Mouse (Mus musculus) kidney, embryonic 15.5 days (tissue): ENCODE data around the gene Rhox2a. TPM values are rescaled to one million over a fixed set of nuclear protein-coding genes. Genes with fewer than 3 reads are reported as not detected.
"Not testable (repeated sequence)": the region's sequence is repeated elsewhere in the genome, so short reads cannot be mapped to it uniquely, and the experiment has no call there.

Source experiments
- ATAC-seq: fragments of 200-750 bp; cut with Nextera tagmentation; replicated peaks from 2 replicates; pipeline ENCODE4 v1.8.0; 2017; ENCODE audit warnings: moderate TSS enrichment; ENCODE audit not compliant: low FRiP score
- H3K27ac ChIP-seq: fragments of 300-500 bp; sonication (generic); 2 replicates; pipeline ENCODE4 v1.5.1; 2015; ENCODE audit warnings: mild to moderate bottlenecking, inconsistent platforms
- H3K27me3 ChIP-seq: fragments of 300-500 bp; sonication (generic); 2 replicates; pipeline ENCODE4 v1.6.1; 2015; ENCODE audit warnings: inconsistent platforms
- H3K36me3 ChIP-seq: fragments of 300-500 bp; sonication (generic); 2 replicates; pipeline ENCODE4 v1.6.1; 2015; ENCODE audit warnings: inconsistent platforms
- H3K4me1 ChIP-seq: fragments of 300-500 bp; sonication (generic); 2 replicates; pipeline ENCODE4 v1.6.1; 2015; ENCODE audit warnings: inconsistent platforms
- H3K4me2 ChIP-seq: fragments of 300-500 bp; sonication (generic); 2 replicates; pipeline ENCODE4 v1.6.1; 2015; ENCODE audit warnings: moderate library complexity, mild to moderate bottlenecking, inconsistent platforms
- H3K4me3 ChIP-seq: fragments of 300-500 bp; sonication (generic); replicated peaks from 2 replicates; pipeline ENCODE4 v1.5.1; 2015; ENCODE audit warnings: mild to moderate bottlenecking, inconsistent platforms
- H3K9ac ChIP-seq: fragments of 300-500 bp; sonication (generic); 2 replicates; pipeline ENCODE4 v1.6.1; 2015; ENCODE audit warnings: mild to moderate bottlenecking, inconsistent platforms
- H3K9me3 ChIP-seq: fragments of 300-500 bp; sonication (generic); replicated peaks from 2 replicates; pipeline ENCODE4 v1.6.1; 2016; ENCODE audit warnings: inconsistent platforms
- WGBS: fragments of 180-500 bp; shearing (Covaris S2); methylation state at CpG from one replicate; pipeline ENCODE4 v1.1.7; 2015; ENCODE audit warnings: mixed read lengths; 5-methylcytosine and 5-hydroxymethylcytosine counted together
- polyA plus RNA-seq: library from polyadenylated mRNA; unstranded; fragments of >200 nt; fragmentation: Nextera tagmentation; extraction: Ambion mirVana; gene quantifications from 2 replicates; pipeline ENCODE4 v1.2.1, GENCODE M21; 2015

Gene Rhox2a
- not detected in 2 replicates for polyA plus RNA-seq

DNA sequence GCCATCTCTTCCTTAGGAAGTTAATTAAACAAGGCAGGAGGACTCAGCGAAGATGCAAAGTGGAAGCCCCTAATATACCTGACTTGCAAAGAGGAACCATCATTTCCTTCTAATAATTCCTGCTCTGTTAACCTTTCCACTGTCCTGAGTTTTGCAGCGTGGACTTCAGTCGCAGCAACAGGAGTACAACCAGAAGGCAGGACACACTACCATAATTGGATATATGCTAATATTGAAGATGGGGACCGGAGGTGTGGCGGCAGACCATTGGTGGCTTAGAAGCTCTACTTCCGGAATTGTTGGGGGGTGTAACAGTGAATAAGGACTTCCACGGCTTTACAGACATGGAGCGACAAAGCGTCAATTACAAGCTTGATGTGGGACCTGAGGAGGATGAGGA is at the start of gene Rhox2a:
Gene Rhox2a (plus strand): TSS at position 301 of the 400 bp plus-strand sequence.
- H3K27me3 ChIP-seq, H3K9me3 ChIP-seq, ATAC-seq, H3K9ac ChIP-seq, H3K36me3 ChIP-seq, H3K4me1 ChIP-seq, H3K4me2 ChIP-seq, H3K27ac ChIP-seq, H3K4me3 ChIP-seq: not testable (repeated sequence)
- 100% methylated on average over 2 of the region's 9 CpGs for WGBS

DNA sequence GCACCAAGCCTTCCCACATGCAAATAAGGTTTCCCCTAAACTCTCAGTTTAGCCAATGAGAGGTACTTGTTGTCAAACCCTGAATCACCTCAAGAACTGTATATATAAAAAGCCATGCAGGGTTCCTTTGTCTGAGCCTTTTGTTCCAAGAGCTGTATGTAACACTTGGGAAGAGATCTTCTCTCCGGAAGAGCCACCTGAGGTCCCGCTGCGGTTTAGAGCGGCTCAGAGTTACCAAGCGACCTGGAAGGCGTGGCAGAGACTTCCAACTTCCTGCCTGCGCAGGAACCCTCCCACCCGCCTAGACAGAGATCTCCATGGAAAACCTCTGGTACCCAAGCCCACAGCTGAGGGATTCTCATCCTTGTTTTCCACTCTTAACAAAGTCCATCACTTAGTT is 46.1 kb upstream of the Rhox2a start:
- Histone ChIP-seq H3K27me3 (no peaks in the 10 kb centered on the region), H3K9ac (no peak overlapping the region), H3K27ac (no peak overlapping the region), H3K4me2 (no peak overlapping the region), H3K9me3 (no peaks in the 10 kb centered on the region), H3K4me1 (no peaks in the 10 kb centered on the region), H3K36me3 (no peaks in the 10 kb centered on the region), H3K4me3 (no peak overlapping the region)
- no peak for ATAC-seq
- WGBS, result 64% methylated on average over 8 of the region's 8 CpGs

DNA sequence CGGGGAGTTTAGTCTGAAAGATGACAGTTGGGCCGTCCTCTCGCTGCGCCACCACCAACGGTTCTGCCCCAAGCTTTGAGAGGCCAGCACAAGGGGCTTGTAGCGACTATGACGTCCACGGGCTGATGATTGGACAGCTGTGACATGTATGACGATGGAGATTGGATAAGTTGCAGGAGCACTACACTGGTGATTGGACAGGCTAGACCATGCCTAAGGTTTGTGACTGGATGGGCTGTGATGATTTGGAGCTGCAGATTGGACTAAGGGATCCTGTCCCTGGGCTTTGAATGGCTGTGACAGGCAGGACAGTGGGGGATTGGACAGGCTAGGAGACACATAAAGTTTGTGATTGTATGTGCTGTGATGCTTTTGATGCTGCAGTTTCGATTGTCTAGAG is 33.8 kb upstream of the Rhox2a start, which contains the start of gene Gm9:
Gene Gm9 (minus strand): TSS at position 101 of the 400 bp plus-strand sequence.
- WGBS, result 89% methylated on average over 10 of the region's 10 CpGs
- Histone ChIP-seq H3K4me2 (no peak within 1 kb of the TSS), H3K27ac (no peak within 1 kb of the TSS), H3K4me1 (no peaks in the 10 kb centered on the region), H3K9me3 (no peaks in the 10 kb centered on the region), H3K4me3 (no peak within 1 kb of the TSS), H3K9ac (no peak within 1 kb of the TSS), H3K27me3 (no peaks in the 10 kb centered on the region), H3K36me3 (no peaks in the 10 kb centered on the region)
- no peak for ATAC-seq

DNA sequence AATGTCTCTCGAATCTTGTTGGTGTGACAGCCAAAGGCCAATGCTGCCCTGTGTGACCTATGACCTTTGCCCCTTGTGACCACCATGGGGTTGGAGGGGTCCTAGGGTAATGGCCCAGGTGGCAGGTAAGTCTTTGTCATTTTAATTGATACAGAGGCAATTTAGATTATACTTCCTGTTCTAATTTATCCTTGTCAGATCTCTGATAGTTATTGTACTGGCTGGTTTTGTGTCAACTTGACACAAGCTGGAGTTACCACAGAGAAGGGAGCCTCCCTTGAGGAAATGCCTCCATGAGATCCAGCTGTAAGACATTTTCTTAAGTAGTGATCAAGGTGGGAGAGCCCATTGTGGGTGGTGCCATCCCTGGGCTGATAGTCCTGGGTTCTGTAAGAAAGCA is 22.6 kb upstream of the Rhox2a start, which contains the start of gene Rhox1:
Gene Rhox1 (minus strand): TSS at position 101 of the 400 bp plus-strand sequence.
- H3K9me3 ChIP-seq, H3K4me3 ChIP-seq, ATAC-seq, H3K27me3 ChIP-seq, H3K27ac ChIP-seq, H3K36me3 ChIP-seq, H3K4me2 ChIP-seq, H3K4me1 ChIP-seq, H3K9ac ChIP-seq: not testable (repeated sequence)
- WGBS, result 70% methylated on average over 1 of the region's 1 CpGs

DNA sequence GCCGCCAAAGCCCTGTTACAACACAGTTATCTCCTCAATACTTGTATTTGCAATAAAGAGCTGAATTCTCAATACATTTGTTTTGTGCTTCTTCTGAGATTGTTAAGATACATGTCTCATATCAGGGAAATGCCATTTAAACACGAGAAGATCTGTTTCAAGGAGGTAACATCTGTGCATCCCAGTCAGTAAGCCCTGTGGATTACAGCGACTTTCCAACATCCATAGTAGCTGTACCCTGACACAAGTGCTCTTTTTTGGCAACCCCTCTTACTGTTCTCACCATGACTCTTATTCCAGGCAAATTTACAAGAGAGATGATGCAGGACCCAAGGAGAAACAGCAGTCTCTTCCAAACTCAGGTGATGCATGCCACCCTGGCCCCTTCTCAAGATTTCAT is 4.8 kb downstream of the Rhox2a start, which contains the start of gene Rhox3a:
Gene Rhox3a (plus strand): TSS at position 301 of the 400 bp plus-strand sequence.
- not testable (repeated sequence) for H3K4me2 ChIP-seq, H3K4me1 ChIP-seq, H3K27ac ChIP-seq, H3K27me3 ChIP-seq, H3K9ac ChIP-seq, H3K9me3 ChIP-seq, ATAC-seq, H3K4me3 ChIP-seq, H3K36me3 ChIP-seq
- WGBS, result 100% methylated on average over 1 of the region's 3 CpGs

DNA sequence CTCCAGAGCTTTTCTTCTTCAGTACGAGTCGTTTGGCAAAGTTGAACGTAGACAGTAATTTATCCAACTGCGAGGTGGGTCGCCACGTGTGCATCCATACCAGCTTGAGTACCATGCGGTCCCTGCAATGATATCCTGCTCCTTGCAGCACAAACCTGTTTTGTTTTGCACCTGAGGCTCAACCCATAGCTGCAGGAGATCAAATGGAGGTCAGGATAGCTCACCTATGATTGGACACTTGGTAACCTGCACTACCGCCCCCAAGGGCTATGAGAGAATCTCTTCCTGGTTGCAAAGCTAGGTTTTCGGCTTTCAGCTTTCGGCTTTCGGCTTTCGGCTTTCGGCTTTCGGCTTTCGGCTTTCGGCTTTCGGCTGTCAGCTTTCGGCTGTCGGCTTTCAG is 20.3 kb downstream of the Rhox2a start, which contains the start of gene Rhox4a:
Gene Rhox4a (plus strand): TSS at position 301 of the 400 bp plus-strand sequence.
- ATAC-seq, H3K9ac ChIP-seq, H3K9me3 ChIP-seq, H3K27me3 ChIP-seq, H3K36me3 ChIP-seq, H3K4me3 ChIP-seq, H3K4me1 ChIP-seq, H3K4me2 ChIP-seq, H3K27ac ChIP-seq: not testable (repeated sequence)
- 95% methylated on average over 11 of the region's 19 CpGs for WGBS

Other genes with a start within 250 kb of the Rhox2a start
- not detected in 2 replicates for gene Sowahd, start 196.1 kb upstream of the Rhox2a start, polyA plus RNA-seq
- gene Rpl39, start 159.6 kb upstream of the Rhox2a start, polyA plus RNA-seq, result 577 and 689 TPM in 2 replicates
- 23.9 and 24.5 TPM in 2 replicates for gene Upf3b, start 134.7 kb upstream of the Rhox2a start, polyA plus RNA-seq
- gene Nkap, start 118.2 kb upstream of the Rhox2a start, polyA plus RNA-seq, result 16.0 and 17.5 TPM in 2 replicates
- gene Akap14, start 76.1 kb upstream of the Rhox2a start, polyA plus RNA-seq, result 0.12 TPM in 1 of 2 replicates, not detected in the other
- 432 and 490 TPM in 2 replicates for gene Ndufa1, start 53.8 kb upstream of the Rhox2a start, polyA plus RNA-seq
- 8.9 TPM in 2 replicates for gene Rnf113a1, start 53.7 kb upstream of the Rhox2a start, polyA plus RNA-seq
- gene Gm9, start 33.9 kb upstream of the Rhox2a start, polyA plus RNA-seq, result not detected in 2 replicates
- gene Rhox1, start 22.7 kb upstream of the Rhox2a start, polyA plus RNA-seq, result not detected in 2 replicates
- not detected in 2 replicates for gene Rhox3a, start 4.9 kb downstream of the Rhox2a start, polyA plus RNA-seq
- not detected in 2 replicates for gene Rhox4a, start 20.4 kb downstream of the Rhox2a start, polyA plus RNA-seq
- gene Rhox3a2, start 135.1 kb downstream of the Rhox2a start, polyA plus RNA-seq, result not detected in 2 replicates
- gene Rhox4a2, start 145.9 kb downstream of the Rhox2a start, polyA plus RNA-seq, result not detected in 2 replicates
- not detected in 2 replicates for gene Rhox2b, start 167.1 kb downstream of the Rhox2a start, polyA plus RNA-seq
- not detected in 2 replicates for gene Rhox4b, start 187.5 kb downstream of the Rhox2a start, polyA plus RNA-seq
- gene Rhox2c, start 208.7 kb downstream of the Rhox2a start, polyA plus RNA-seq, result not detected in 2 replicates
- gene Rhox3c, start 213.6 kb downstream of the Rhox2a start, polyA plus RNA-seq, result not detected in 2 replicates
- gene Rhox4c, start 235.4 kb downstream of the Rhox2a start, polyA plus RNA-seq, result not detected in 2 replicates
- gene Rhox2d, start 248.5 kb downstream of the Rhox2a start, polyA plus RNA-seq, result not detected in 2 replicates